Mouse (Mus musculus) liver, adult 2 months (tissue): ENCODE results near the gene Plcb2.

Experiments used
- CTCF ChIP-seq: fragments of 200-500 bp; IDR thresholded peaks from 2 replicates; pipeline ENCODE4 v1.5.1; 2011; ENCODE audit warnings: low read depth, low read length, control low read depth
- POLR2A ChIP-seq: fragments of 200-500 bp; IDR thresholded peaks from 2 replicates; pipeline ENCODE4 v1.6.1; 2011; ENCODE audit warnings: low read length, control low read depth; ENCODE audit not compliant: insufficient read depth; ENCODE audit errors: extremely low read depth

DNA sequence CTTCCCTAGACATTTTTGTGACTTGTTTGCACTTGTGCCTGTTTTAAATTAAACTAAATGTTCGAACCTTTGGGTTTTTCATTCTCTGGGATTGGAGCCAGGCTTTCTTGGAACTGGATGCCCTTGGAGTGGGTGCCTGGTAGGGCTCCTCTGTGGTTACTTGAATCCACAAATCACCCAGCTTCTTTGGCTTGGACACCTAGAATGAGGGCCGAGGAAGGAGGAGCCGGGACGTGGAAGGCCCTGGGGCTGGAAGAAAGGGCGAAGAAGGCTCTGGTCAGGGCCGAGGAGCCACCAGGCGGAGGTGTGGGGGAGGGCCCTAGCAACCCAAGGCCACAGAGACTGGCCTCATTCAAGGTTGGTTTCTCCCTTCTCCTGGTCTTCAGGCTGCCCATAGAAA is 30.3 kb downstream of the Plcb2 start:
- TF ChIP-seq POLR2A (no peak), CTCF (no peak)
